Mouse (Mus musculus) forebrain, embryonic 11.5 days (tissue): ENCODE results near the gene Gsdma. TPM values are rescaled to one million over a fixed set of nuclear protein-coding genes. Genes with fewer than 3 reads are reported as not detected.
"Not testable (repeated sequence)": the region's sequence is repeated elsewhere in the genome, so short reads cannot be mapped to it uniquely, and the experiment has no call there.

ENCODE experiments used
- ATAC-seq: fragments of 200-750 bp; cut with Nextera tagmentation; replicated peaks from 2 replicates; pipeline ENCODE4 v1.8.0; 2017; ENCODE audit warnings: moderate TSS enrichment; ENCODE audit not compliant: low FRiP score
- DNase-seq: peaks from one replicate; pipeline ENCODE4 v3.0.0-alpha.2; 2017; ENCODE audit warnings: low spot score
- H3K27ac ChIP-seq: fragments of 300-500 bp; sonication (generic); 2 replicates; pipeline ENCODE4 v1.5.1; 2014; ENCODE audit warnings: low read depth, low read length
- H3K27me3 ChIP-seq: fragments of 300-500 bp; sonication (generic); 2 replicates; pipeline ENCODE4 v1.6.1; 2014; ENCODE audit warnings: mild to moderate bottlenecking, low read length, mixed read lengths; ENCODE audit not compliant: control insufficient read depth, insufficient read depth
- H3K36me3 ChIP-seq: fragments of 300-500 bp; sonication (generic); 2 replicates; pipeline ENCODE4 v1.6.1; 2014; ENCODE audit warnings: mild to moderate bottlenecking, low read length, moderate library complexity, mixed read lengths; ENCODE audit not compliant: control insufficient read depth, insufficient read depth
- H3K4me1 ChIP-seq: fragments of 300-500 bp; sonication (generic); replicated peaks from 2 replicates; pipeline ENCODE4 v1.6.1; 2014; ENCODE audit warnings: low read length, mixed read lengths; ENCODE audit not compliant: control insufficient read depth, insufficient read depth
- H3K4me2 ChIP-seq: fragments of 300-500 bp; sonication (generic); 2 replicates; pipeline ENCODE4 v1.6.1; 2014; ENCODE audit warnings: low read depth, mild to moderate bottlenecking, low read length, moderate library complexity, mixed read lengths; ENCODE audit not compliant: severe bottlenecking
- H3K4me3 ChIP-seq: fragments of 300-500 bp; sonication (generic); 2 replicates; pipeline ENCODE4 v1.5.1; 2014; ENCODE audit warnings: low read depth, low read length
- H3K9ac ChIP-seq: fragments of 300-500 bp; sonication (generic); 2 replicates; pipeline ENCODE4 v1.6.1; 2014; ENCODE audit warnings: low read length
- H3K9me3 ChIP-seq: fragments of 300-500 bp; sonication (generic); 2 replicates; pipeline ENCODE4 v1.6.1; 2016; ENCODE audit warnings: low read length, mixed read lengths; ENCODE audit not compliant: control insufficient read depth
- WGBS: fragments of 180-500 bp; shearing (Covaris S2); extraction: QIAGEN DNeasy Blood & Tissue Kit; methylation state at CpG from one replicate; pipeline ENCODE4 v1.1.7; 2014; 5-methylcytosine and 5-hydroxymethylcytosine counted together
- polyA plus RNA-seq: library from polyadenylated mRNA; unstranded; fragments of >200 nt; fragmentation: Nextera tagmentation; extraction: Ambion mirVana; gene quantifications from 2 replicates; pipeline ENCODE4 v1.2.1, GENCODE M21; 2014

The Gsdma gene
- polyA plus RNA-seq, 1 experiment from 2014 or later: not detected

DNA sequence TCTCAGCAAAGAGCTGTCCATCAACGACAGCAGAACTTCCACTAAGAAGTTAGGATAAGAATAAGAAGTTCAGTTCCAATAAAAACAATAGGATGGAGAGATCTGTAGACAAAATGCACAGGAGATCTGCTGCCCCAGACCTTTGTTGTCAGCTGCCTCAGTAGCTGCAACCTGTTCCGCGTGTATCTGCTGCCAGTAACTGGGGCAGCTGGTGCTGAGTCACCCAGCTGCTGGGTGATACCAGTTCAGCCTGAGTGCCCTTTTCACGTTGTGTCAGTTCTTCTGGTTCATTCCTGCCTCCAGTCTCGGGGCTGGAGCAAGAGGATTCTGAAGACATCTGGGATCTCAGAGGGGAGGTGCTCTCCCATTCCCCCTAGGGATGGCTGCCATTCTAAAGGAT is 7.7 kb downstream of the Gsdma start:
- Histone ChIP-seq H3K27ac (no peak overlapping the region), H3K27me3 (no peaks in the 10 kb centered on the region), H3K4me3 (no peak overlapping the region), H3K4me2 (no peak overlapping the region), H3K9ac (no peak overlapping the region), H3K36me3 (no peaks in the 10 kb centered on the region), H3K4me1 (no peaks in the 10 kb centered on the region), H3K9me3 (no peaks in the 10 kb centered on the region)
- DNase-seq (peak; percentile 41), ATAC-seq (no peak)
- 70% methylated on average over 5 of the region's 5 CpGs for WGBS

DNA sequence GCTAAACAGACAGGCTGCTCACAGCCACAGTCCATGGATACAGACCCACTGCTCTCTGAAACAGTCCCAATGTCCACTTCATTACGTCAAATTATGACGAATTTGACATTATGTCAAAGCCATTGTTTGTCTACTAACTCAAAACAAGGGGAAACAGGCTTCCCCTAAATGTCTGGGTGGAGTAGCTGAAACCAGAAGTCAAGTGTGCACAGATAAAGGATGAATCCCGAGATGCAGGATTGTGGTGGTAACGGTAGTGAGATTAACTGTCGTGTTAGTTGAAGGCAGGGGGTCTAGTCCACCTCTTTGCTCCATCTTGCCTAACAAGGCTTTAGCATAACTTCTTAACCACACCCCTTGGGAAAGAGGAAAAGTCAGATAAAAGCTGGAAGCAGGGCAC is 8.3 kb downstream of the Gsdma start:
- no peaks in the 10 kb centered on the region for H3K4me1 ChIP-seq
- no peaks in the 10 kb centered on the region for H3K36me3 ChIP-seq
- no peak overlapping the region for H3K27ac ChIP-seq
- no peak overlapping the region for H3K9ac ChIP-seq
- H3K4me3 ChIP-seq: no peak overlapping the region
- H3K9me3 ChIP-seq: no peaks in the 10 kb centered on the region
- H3K27me3 ChIP-seq: no peaks in the 10 kb centered on the region
- no peak overlapping the region for H3K4me2 ChIP-seq
- ATAC-seq (no peak), DNase-seq (peak; percentile 19)
- 85% methylated on average over 5 of the region's 5 CpGs for WGBS

GRCm38 (mm10) chr11:98673136-98673535 is 9.0 kb downstream of the Gsdma start:
- not testable (repeated sequence) for H3K4me3 ChIP-seq, ATAC-seq
- 12% methylated on average over 6 of the region's 7 CpGs for WGBS

GRCm38 (mm10) chr11:98675829-98676363 is 11.7 kb downstream of the Gsdma start:
- ATAC-seq (no peak), DNase-seq (no peak)
- Histone ChIP-seq H3K36me3 (no peaks in the 10 kb centered on the region), H3K9me3 (no peaks in the 10 kb centered on the region), H3K9ac (no peak overlapping the region), H3K27ac (no peak overlapping the region), H3K4me2 (no peak overlapping the region), H3K4me3 (no peak overlapping the region), H3K4me1 (no peaks in the 10 kb centered on the region), H3K27me3 (no peaks in the 10 kb centered on the region)
- WGBS: 59% methylated on average over 7 of the region's 7 CpGs

More at GRCm38 (mm10) chr11:98673136-98673535, 9.0 kb downstream of the Gsdma start:
- H3K9me3 ChIP-seq, H3K4me1 ChIP-seq, H3K9ac ChIP-seq, H3K36me3 ChIP-seq, H3K27me3 ChIP-seq, H3K27ac ChIP-seq, H3K4me2 ChIP-seq: not testable (repeated sequence)
- DNase-seq: peak; percentile 81

DNA sequence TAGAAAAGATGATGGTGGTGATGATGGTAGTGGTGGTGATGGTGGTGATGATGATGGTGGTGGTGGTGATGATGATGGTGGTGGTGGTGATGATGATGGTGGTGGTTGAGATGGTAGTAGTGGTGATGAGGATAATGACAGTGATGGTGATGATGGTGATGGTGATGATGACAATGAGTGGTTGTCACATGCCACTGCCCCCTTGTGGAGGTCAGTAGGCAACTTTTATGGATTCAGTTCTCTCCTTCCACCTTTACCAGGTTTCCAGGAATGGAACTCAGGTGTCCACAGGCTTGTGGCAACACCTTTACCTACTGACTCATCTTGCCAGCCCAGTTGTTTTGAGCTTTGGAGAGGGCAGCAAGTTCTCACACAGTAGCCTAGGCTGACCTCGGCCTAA is 15.9 kb downstream of the Gsdma start:
- Histone ChIP-seq H3K4me2 (no peak overlapping the region), H3K4me1 (peaks cover 5% of the 10 kb centered on the region; the same call in 1 of the 2 replicates), H3K27me3 (no peaks in the 10 kb centered on the region), H3K4me3 (no peak overlapping the region), H3K9me3 (no peaks in the 10 kb centered on the region), H3K9ac (no peak overlapping the region), H3K27ac (no peak overlapping the region), H3K36me3 (no peaks in the 10 kb centered on the region)
- no peak for DNase-seq
- ATAC-seq: no peak
- 91% methylated on average over 1 of the region's 1 CpGs for WGBS

DNA sequence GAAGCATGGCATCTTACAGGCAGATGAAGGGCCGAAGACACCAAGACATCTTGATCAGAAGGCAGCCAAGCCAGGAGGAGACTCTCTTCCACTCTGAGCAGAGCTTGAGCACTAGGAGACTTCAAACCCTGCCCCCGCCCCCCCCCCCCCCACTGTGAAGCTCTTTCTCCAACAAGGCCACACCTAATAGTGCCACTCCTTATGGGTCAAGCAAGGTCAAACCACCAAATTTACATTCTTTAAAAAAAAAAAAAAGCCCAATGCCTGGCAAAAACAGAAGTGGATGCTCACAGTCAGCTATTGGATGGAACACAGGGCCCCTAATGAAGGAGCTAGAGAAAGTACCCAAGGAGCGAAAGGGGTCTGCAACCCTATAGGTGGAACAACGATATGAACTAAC is 16.4 kb downstream of the Gsdma start:
- not testable (repeated sequence) for H3K9ac ChIP-seq, H3K4me3 ChIP-seq, ATAC-seq, H3K4me2 ChIP-seq, H3K36me3 ChIP-seq, H3K9me3 ChIP-seq, H3K27ac ChIP-seq, H3K27me3 ChIP-seq, DNase-seq, H3K4me1 ChIP-seq
- 86% methylated on average over 4 of the region's 4 CpGs for WGBS

GRCm38 (mm10) chr11:98681186-98681585 is 17.0 kb downstream of the Gsdma start:
- H3K9me3 ChIP-seq: no peaks in the 10 kb centered on the region
- 85% methylated on average over 4 of the region's 4 CpGs for WGBS
- H3K9ac ChIP-seq: no peak overlapping the region
- H3K4me1 ChIP-seq: peaks cover 5% of the 10 kb centered on the region; the same call in 1 of the 2 replicates
- no peaks in the 10 kb centered on the region; the same call in 1 of the 2 replicates for H3K36me3 ChIP-seq
- no peak overlapping the region for H3K4me2 ChIP-seq
- no peak overlapping the region for H3K27ac ChIP-seq
- H3K27me3 ChIP-seq: no peaks in the 10 kb centered on the region
- ATAC-seq (no peak), DNase-seq (no peak)
- no peak overlapping the region for H3K4me3 ChIP-seq

- 6% methylated on average over 45 of the region's 45 CpGs for WGBS
- Histone ChIP-seq H3K27ac (peak within 1 kb of the TSS; percentile 73), H3K4me2 (peak within 1 kb of the TSS; percentile 71)
These were observed 17.9 kb downstream of the Gsdma start, which contains the start of gene Psmd3 for GRCm38 (mm10) chr11:98681786-98682745. Psmd3 (plus strand) TSS chr11:98682554.

More at GRCm38 (mm10) chr11:98681786-98682745, 17.9 kb downstream of the Gsdma start, which contains the start of gene Psmd3:
- Histone ChIP-seq H3K27me3 (no peaks in the 10 kb centered on the region), H3K36me3 (no peaks in the 10 kb centered on the region; the same call in 1 of the 2 replicates), H3K4me1 (peaks cover 5% of the 10 kb centered on the region; the same call in 1 of the 2 replicates), H3K9ac (peak within 1 kb of the TSS; percentile 99), H3K9me3 (no peaks in the 10 kb centered on the region), H3K4me3 (peak within 1 kb of the TSS; percentile 98)
- DNase-seq: peak; percentile 98
- ATAC-seq: peak; percentile 95
